Mouse (Mus musculus) bone marrow macrophage, adult 2 months (primary cell): Measurements from ENCODE around the gene Fastkd1.

Experiments
- CTCF ChIP-seq: IDR thresholded peaks from 2 replicates; pipeline ENCODE4 v1.5.1; 2012; ENCODE audit warnings: low read depth, mild to moderate bottlenecking, low read length, moderate library complexity
- POLR2A ChIP-seq: IDR thresholded peaks from 2 replicates; pipeline ENCODE4 v1.6.1; 2012; ENCODE audit warnings: mild to moderate bottlenecking, low read depth, low read length, borderline replicate concordance

DNA sequence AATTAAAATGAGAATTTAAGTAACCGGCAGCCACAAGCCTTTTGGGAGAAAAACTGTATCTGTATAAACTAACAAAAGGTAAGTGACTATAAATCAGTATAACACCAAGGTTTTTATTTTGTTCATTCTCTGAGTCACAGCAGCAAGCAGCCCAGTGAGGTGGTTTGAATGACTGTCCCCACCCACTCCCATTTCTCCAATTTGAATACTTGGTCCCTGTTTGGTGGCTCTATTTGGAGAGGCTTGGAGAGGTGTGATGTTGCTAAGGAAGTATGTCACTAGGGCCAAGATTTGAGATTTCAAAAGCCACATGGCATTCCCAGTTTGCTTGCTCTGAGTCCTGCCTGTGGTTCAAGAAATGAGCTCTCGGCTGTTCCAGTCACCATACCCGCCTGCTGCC lies 23.1 kb downstream of the Fastkd1 start:
- no peak for TF ChIP-seq CTCF
- no peak for TF ChIP-seq POLR2A
